Mouse (Mus musculus) cerebellum, adult 2 months (tissue): ENCODE data around the gene Bco2.

Experiments
- CTCF ChIP-seq: fragments of 200-500 bp; IDR thresholded peaks from 2 replicates; pipeline ENCODE4 v1.5.1; 2011; ENCODE audit warnings: low read depth, mild to moderate bottlenecking, control low read depth, low read length, moderate library complexity, borderline replicate concordance; ENCODE audit not compliant: insufficient read depth
- POLR2A ChIP-seq: fragments of 200-500 bp; IDR thresholded peaks from 2 replicates; pipeline ENCODE4 v1.6.1; 2011; ENCODE audit warnings: low read length, control low read depth, borderline replicate concordance; ENCODE audit not compliant: insufficient read depth

- TF ChIP-seq CTCF (no peak), POLR2A (no peak)
These were observed 27.1 kb downstream of the Bco2 start for GRCm38 (mm10) chr9:50527860-50528259.
